Mouse (Mus musculus) myocyte (in vitro differentiated cells): ENCODE results near the gene Ltbp1.

Experiments
- E2F4 ChIP-seq: IDR thresholded peaks from one replicate; pipeline ENCODE4 v1.6.1; 2011; ENCODE audit warnings: mild to moderate bottlenecking, control low read depth, moderate library complexity; ENCODE audit not compliant: insufficient read depth
- MAX ChIP-seq: IDR thresholded peaks from one replicate; pipeline ENCODE4 v1.6.1; 2011; ENCODE audit warnings: low read depth, mild to moderate bottlenecking, control low read depth
- MYOD1 ChIP-seq, 3 experiments: IDR thresholded peaks; one replicate each; pipeline ENCODE4 v1.6.1; 2011; ENCODE audit warnings: control low read depth in 2 of 3, low read depth in 2 of 3, mild to moderate bottlenecking in 2 of 3, moderate library complexity in 1 of 3; ENCODE audit not compliant: insufficient read length in 2 of 3, control insufficient read depth in 1 of 3
- POLR2A ChIP-seq: IDR thresholded peaks from one replicate; pipeline ENCODE4 v1.6.1; 2011; ENCODE audit warnings: low read depth, mild to moderate bottlenecking, control low read depth, moderate library complexity; ENCODE audit not compliant: insufficient read length

GRCm38 (mm10) chr17:74987067-74987466 is 18.3 kb upstream of the Ltbp1 start:
- no peak for TF ChIP-seq MAX
- no peak for TF ChIP-seq POLR2A
- TF ChIP-seq E2F4, result no peak
- TF ChIP-seq MYOD1 (IDR thresholded peaks at IDR 0.05; ENCODE audit: control insufficient read depth in 1 of 3, insufficient read length in 2 of 3, low read depth in 2 of 3), result no peak
